Mouse (Mus musculus) T-helper 17 cell (primary cell): ENCODE data around the gene Hydin.

Source experiments
- in situ Hi-C, 2 experiments: fragments of 300-600 bp; cut with MboI, MseI; formaldehyde crosslinking; loops; 1 replicate in 1 of 2; 2 replicates in 1 of 2; pipeline ENCODE4 v1.15.1; 2025; ENCODE audit warnings: high pct_unique_total_duplicates in 2 of 2

The Hydin gene

GRCm38 (mm10) chr8:110431340-110431739 is 164.6 kb downstream of the Hydin start:
- in situ Hi-C loops = no loop called here

GRCm38 (mm10) chr8:110440528-110440927 is 173.8 kb downstream of the Hydin start:
- in situ Hi-C loops = no loop called here

- in situ Hi-C loops = no loop called here
These were observed 177.5 kb downstream of the Hydin start for GRCm38 (mm10) chr8:110444276-110444675.

DNA sequence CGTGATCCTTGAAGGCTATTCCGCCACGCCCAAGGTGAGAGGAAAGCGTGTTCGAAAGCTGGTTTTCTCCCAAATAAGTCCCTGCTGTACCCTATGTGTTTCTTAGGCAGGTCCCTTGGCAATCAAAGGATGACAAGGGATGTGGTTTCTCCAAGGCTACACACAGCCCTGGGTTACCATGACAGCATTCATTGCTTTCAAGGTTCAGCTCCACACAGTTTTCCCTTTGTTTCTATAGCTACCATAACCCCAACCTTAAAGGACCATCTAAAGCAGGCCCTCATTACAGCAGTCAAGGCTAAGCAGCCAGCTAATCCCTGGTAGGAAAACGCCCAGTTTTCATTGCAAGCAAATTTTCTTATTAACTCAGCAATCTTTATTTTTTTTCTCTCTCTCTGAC is 183.7 kb downstream of the Hydin start:
- in situ Hi-C loops = no loop called here

- in situ Hi-C loops = no loop called here
These were observed 187.7 kb downstream of the Hydin start for GRCm38 (mm10) chr8:110454466-110454865.

DNA sequence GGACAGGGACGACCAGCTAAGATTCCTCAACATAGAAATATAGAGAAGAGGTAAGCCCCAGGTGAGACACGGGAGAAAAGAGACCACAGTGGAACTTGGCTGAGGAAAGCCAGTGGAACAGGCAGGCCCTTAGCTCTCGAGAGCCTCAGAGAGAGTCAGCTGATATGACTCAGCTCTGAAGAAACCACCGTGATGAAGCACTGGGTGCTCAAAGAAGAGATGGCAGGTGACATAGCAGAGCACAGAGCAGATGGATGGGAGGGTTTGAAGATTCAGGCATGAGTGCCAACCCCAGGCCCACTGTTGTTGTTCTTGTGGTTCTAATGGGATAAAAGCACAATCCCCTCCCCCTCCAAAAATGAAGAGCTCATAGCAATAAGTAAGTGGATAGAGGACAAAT is 190.6 kb downstream of the Hydin start:
- in situ Hi-C loops = no loop called here

- in situ Hi-C loops = loop anchor here in 1 of 2 experiments (10.0 kb wide), 1 partner anchor 612 kb away; no protein-coding TSS in a partner anchor
These were observed 195.9 kb downstream of the Hydin start for GRCm38 (mm10) chr8:110462627-110463208.

DNA sequence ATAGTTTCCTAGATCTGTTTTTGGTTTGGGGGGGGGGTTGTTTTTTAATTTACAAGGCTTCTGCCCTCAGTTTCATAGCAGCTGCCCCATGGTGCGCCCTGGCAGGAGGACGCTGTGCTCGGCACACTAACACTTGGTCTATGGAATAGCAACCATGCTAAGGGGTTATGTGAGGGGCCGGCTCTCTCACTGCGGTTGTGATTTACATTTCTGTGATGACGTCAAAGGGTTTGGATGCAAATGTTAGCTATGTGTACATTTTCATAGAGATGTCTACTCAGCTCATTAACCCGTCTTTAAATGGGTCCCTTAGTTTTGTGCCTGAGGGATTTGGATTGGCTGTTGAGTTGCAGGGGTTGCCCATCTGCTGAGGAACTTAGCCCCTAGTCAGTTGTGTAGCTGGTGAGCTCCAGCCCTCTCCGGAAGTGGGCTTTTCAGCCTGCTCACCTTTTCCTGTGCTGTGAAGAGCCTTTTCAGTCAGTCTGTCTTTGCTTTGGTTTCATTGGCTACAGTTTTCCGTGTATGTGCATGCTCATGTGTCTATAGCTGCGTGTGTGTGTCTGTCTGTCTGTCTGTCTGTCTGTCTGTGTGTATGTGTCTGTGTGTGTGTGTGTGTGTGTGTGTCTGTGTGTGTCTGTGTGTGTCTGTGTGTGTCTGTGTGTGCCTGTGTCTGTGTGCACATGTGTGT is 197.1 kb downstream of the Hydin start:
- in situ Hi-C loops = loop anchor here in 1 of 2 experiments (10.0 kb wide), 1 partner anchor 611 kb away; no protein-coding TSS in a partner anchor

GRCm38 (mm10) chr8:110465606-110466005 is 198.8 kb downstream of the Hydin start:
- in situ Hi-C loops = loop anchor here in 1 of 2 experiments (10.0 kb wide), 1 partner anchor 609 kb away; no protein-coding TSS in a partner anchor

DNA sequence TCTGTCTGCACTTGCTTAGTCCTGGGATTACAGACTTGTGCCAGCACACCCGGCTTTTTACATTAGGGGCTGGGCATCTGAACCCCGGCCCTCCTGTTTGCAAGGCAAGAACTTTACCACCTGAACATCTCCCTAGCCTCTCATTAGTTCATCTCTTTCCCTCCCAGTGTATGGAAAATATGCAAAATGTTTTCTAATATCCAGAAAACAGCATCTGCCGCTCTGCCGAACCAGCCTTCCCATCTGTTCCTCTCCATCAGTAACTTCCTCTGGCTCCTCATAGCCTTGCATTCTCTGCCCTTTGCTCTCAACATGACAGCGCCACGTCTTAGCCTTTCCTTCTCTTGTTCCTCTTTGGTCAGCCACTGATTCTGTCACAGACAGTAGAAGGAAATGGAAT is 210.5 kb downstream of the Hydin start:
- in situ Hi-C loops = loop anchor here in 1 of 2 experiments (25.0 kb wide), 1 partner anchor 1840 kb away; no protein-coding TSS in a partner anchor

- in situ Hi-C loops = loop anchor here in 1 of 2 experiments (25.0 kb wide), 1 partner anchor 1841 kb away; no protein-coding TSS in a partner anchor
These were observed 211.8 kb downstream of the Hydin start for GRCm38 (mm10) chr8:110478576-110478975.

DNA sequence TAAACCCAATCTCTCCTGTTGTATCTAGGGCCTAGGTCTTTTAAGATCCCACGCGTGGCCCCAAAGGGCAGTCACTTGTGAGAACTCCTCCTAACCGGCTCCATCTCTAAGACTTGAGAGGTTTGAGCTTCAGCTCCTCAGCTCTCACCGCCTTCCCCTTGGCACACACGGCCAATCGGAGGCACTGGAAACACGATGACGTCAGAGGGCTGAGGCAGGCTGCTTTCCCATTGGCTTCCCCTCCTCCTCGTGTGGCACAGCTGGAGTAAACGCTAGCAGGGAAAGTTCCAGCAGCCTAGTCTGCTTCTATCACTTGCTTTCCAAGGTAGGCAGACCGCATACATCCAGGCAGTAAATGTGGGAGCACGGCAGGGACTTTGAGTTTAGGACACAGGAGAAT is 212.6 kb downstream of the Hydin start:
- in situ Hi-C loops = loop anchor here in 1 of 2 experiments (25.0 kb wide), 1 partner anchor 1842 kb away; no protein-coding TSS in a partner anchor

- in situ Hi-C loops = loop anchor here in 1 of 2 experiments (25.0 kb wide), 1 partner anchor 1845 kb away; no protein-coding TSS in a partner anchor
These were observed 215.5 kb downstream of the Hydin start for GRCm38 (mm10) chr8:110482275-110482674.

DNA sequence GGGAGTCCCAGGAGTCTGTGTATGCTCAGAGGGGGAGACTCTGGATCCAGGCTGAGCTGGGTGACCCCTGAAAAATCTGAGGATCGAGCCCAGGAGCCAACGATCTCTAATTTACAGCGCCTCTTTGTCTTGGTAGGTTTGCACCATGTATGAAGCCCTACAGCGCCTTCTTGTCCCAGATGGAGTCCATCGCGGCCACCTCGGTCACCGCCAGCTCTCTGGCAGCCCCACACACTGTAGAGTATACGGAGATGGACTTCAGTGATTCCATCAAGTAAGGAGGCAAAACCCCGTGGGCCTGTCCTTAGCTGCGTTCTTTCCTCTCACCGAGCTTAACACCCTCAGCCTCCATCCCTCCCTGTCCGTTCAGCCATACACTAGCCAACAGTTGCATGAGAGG is 218.5 kb downstream of the Hydin start:
- in situ Hi-C loops = loop anchor here in 1 of 2 experiments (25.0 kb wide), 1 partner anchor 1848 kb away; no protein-coding TSS in a partner anchor

- in situ Hi-C loops = loop anchor here in 1 of 2 experiments (25.0 kb wide), 1 partner anchor 1849 kb away; no protein-coding TSS in a partner anchor
These were observed 219.2 kb downstream of the Hydin start for GRCm38 (mm10) chr8:110486020-110486419.

DNA sequence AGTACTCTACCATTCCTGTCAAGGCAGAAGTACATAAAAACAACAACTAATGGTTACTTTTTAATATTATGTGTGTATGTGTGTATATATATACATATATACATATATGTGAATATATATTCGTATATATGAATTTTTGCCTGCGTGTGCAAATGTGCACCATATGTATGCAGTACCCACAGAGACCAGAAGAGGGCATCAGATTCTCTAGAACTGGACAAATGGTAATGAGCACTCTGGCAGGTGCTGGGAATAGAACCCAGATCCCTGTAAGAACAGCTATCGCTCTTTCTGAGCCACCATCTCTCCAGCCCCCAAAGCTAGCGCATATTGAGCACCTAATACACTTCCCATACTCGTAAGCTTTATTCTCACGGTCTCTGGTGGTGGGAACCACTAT is 220.9 kb downstream of the Hydin start:
- in situ Hi-C loops = loop anchor here in 1 of 2 experiments (25.0 kb wide), 1 partner anchor 1850 kb away; no protein-coding TSS in a partner anchor

GRCm38 (mm10) chr8:110489344-110489743 is 222.6 kb downstream of the Hydin start:
- in situ Hi-C loops = loop anchor here in 1 of 2 experiments (25.0 kb wide), 1 partner anchor 1852 kb away; no protein-coding TSS in a partner anchor

DNA sequence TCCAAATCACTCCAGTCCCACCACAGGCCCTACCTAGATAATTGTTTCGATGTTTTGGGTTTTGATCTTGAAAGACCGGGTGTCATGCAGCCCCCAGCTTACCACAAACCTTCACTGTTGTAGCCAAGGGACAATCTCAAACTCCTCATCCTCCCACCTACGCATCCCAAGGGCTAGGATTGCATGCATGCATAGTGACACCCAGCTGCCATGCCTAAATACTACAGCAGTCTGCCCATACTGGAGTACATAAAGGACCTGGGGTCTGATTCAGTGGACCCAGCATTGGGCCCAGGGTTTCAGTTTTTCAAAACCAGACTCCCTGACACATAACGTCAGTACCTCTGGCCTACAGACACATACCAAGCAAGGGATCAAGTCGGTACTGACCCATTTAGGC is 224.3 kb downstream of the Hydin start:
- in situ Hi-C loops = loop anchor here in 1 of 2 experiments (25.0 kb wide), 1 partner anchor 1854 kb away; no protein-coding TSS in a partner anchor

- in situ Hi-C loops = loop anchor here in 1 of 2 experiments (25.0 kb wide), 1 partner anchor 1859 kb away; no protein-coding TSS in a partner anchor
These were observed 229.5 kb downstream of the Hydin start for GRCm38 (mm10) chr8:110496286-110496685.

- in situ Hi-C loops = no loop called here
These were observed 233.5 kb downstream of the Hydin start for GRCm38 (mm10) chr8:110500253-110500652.

DNA sequence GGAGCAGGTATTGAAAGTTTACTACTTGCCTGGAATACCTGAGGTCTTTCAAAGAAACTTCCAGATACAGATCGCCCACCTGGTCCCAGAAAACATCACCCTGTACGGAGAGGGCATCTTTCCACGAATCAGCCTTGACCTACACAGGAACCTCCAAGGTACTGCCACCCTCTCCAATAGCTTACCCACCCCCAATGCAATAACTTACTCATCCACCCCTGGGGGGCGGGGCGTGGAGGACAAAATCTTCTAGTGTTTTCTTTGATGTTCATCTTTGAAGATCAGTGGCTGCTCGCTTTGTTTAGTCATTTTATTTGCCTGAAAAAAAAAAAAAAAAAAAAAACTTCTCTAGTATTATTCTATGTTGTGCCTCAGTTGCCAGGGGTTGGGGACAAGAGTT is 233.9 kb downstream of the Hydin start:
- in situ Hi-C loops = no loop called here

- in situ Hi-C loops = no loop called here
These were observed 234.6 kb downstream of the Hydin start for GRCm38 (mm10) chr8:110501330-110501729.
